Mouse (Mus musculus) liver, postnatal 0 days (tissue): ENCODE measurements around the gene Fosl1.

ENCODE experiments used
- CTCF ChIP-seq: sonication (generic); IDR thresholded peaks from 2 replicates; pipeline ENCODE4 v1.5.1; 2016; ENCODE audit warnings: antibody characterized with exemption, low read depth
- EP300 ChIP-seq: IDR thresholded peaks from 2 replicates; pipeline ENCODE4 v1.6.1; 2016; ENCODE audit warnings: antibody characterized with exemption, low read depth, mild to moderate bottlenecking

DNA sequence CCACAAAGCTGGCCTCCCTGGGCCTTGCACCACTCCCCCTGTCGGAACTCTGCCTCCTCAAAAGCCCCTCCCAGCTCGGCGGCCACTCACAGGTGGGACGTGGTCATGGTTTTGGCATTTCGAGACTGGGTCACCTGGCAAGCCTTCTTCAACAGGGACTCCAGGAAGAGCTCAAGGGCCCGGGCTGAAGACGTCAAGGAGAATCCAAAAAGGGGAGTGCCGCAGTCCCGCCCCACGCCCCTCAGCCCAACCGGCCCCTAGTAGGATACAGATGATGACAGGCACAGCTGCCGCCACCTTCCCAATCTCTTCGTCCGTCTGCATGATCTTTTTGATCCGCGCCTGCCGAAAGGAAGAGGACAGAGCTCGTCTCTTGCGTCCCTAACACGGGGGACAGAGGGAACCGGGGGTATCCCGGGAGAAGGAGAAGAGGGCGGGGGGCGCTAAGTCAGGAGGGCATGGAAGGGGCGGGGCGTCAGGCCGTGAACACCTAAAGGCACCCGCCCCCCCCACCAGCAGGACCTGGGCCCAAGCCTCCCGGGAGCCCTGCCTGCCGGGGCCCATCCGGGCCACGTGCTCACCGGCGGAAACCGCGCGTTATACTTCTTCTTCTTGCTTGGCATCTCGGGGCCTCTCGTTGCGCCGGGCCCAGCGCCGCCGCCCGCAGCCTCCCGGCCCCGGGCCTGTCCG, 23.1 kb upstream of the Fosl1 start:
- TF ChIP-seq CTCF (no peak), EP300 (no peak)
